Mouse (Mus musculus) heart, postnatal 25 days (tissue): ENCODE results near the gene Sppl3. TPM values are rescaled to one million over a fixed set of nuclear protein-coding genes. Genes with fewer than 3 reads are reported as not detected.

Experiments used
- DNase-seq: peaks from one replicate; pipeline ENCODE4 v3.0.0; 2022; ENCODE audit warnings: low spot score
- intact Hi-C: fragments of 180-260 bp; cut with DNase I; formaldehyde crosslinking; loops from one replicate; pipeline ENCODE4 v1.15.1; 2025
- total RNA-seq, 2 experiments: library from RNA; stranded (reverse); gene quantifications; 2 replicates each; pipeline ENCODE4 v1.2.3; 2021

Sppl3 gene
- total RNA-seq, 2 experiments from 2014 or later = 34.8 to 35.5 TPM

GRCm38 (mm10) chr5:115028920-115029319, 18.0 kb downstream of the Sppl3 start:
- no peak for DNase-seq
- intact Hi-C loops = no loop called here

- intact Hi-C loops = no loop called here
- no peak for DNase-seq
Measured at GRCm38 (mm10) chr5:115029509-115029908, 18.6 kb downstream of the Sppl3 start.

- intact Hi-C loops = no loop called here
- DNase-seq = no peak
Measured at GRCm38 (mm10) chr5:115031576-115031975, 20.6 kb downstream of the Sppl3 start.

GRCm38 (mm10) chr5:115032620-115033019, 21.7 kb downstream of the Sppl3 start:
- DNase-seq = no peak
- intact Hi-C loops = no loop called here

- DNase-seq = no peak
- intact Hi-C loops = no loop called here
Measured at GRCm38 (mm10) chr5:115035217-115035616, 24.3 kb downstream of the Sppl3 start.

GRCm38 (mm10) chr5:115037099-115037498, 26.2 kb downstream of the Sppl3 start:
- no peak for DNase-seq
- intact Hi-C loops = no loop called here

GRCm38 (mm10) chr5:115040756-115041155, 29.8 kb downstream of the Sppl3 start:
- no peak for DNase-seq
- intact Hi-C loops = no loop called here

GRCm38 (mm10) chr5:115043626-115044025, 32.7 kb downstream of the Sppl3 start:
- DNase-seq = no peak
- intact Hi-C loops = no loop called here

GRCm38 (mm10) chr5:115045146-115045677, 34.3 kb downstream of the Sppl3 start:
- DNase-seq = no peak
- intact Hi-C loops = no loop called here

GRCm38 (mm10) chr5:115049692-115050091, 38.8 kb downstream of the Sppl3 start:
- intact Hi-C loops = no loop called here

GRCm38 (mm10) chr5:115050776-115051175, 39.8 kb downstream of the Sppl3 start:
- intact Hi-C loops = no loop called here
- no peak for DNase-seq

More at GRCm38 (mm10) chr5:115049692-115050091, 38.8 kb downstream of the Sppl3 start:
- no peak for DNase-seq

GRCm38 (mm10) chr5:115052546-115052945, 41.6 kb downstream of the Sppl3 start:
- no peak for DNase-seq
- intact Hi-C loops = no loop called here

GRCm38 (mm10) chr5:115053791-115054396, 43.0 kb downstream of the Sppl3 start:
- intact Hi-C loops = no loop called here
- no peak for DNase-seq

- no peak for DNase-seq
- intact Hi-C loops = no loop called here
Measured at GRCm38 (mm10) chr5:115055418-115055817, 44.5 kb downstream of the Sppl3 start.

GRCm38 (mm10) chr5:115057153-115057552, 46.2 kb downstream of the Sppl3 start:
- intact Hi-C loops = no loop called here
- no peak for DNase-seq

- intact Hi-C loops = no loop called here
- no peak for DNase-seq
Measured at GRCm38 (mm10) chr5:115058584-115059297, 47.8 kb downstream of the Sppl3 start.

- no peak for DNase-seq
- intact Hi-C loops = no loop called here
Measured at GRCm38 (mm10) chr5:115060067-115060695, 49.2 kb downstream of the Sppl3 start.

- intact Hi-C loops = no loop called here
- DNase-seq = no peak
Measured at GRCm38 (mm10) chr5:115060977-115061376, 50.0 kb downstream of the Sppl3 start.

- intact Hi-C loops = no loop called here
- DNase-seq = no peak
Measured at GRCm38 (mm10) chr5:115062566-115062965, 51.6 kb downstream of the Sppl3 start.

GRCm38 (mm10) chr5:115063391-115063790, 52.5 kb downstream of the Sppl3 start:
- intact Hi-C loops = no loop called here
- no peak for DNase-seq

- intact Hi-C loops = no loop called here
- DNase-seq = no peak
Measured at GRCm38 (mm10) chr5:115066245-115066644, 55.3 kb downstream of the Sppl3 start.
